Mouse (Mus musculus) hindbrain, embryonic 16.5 days (tissue): ENCODE measurements around the gene Zfp583. TPM values are rescaled to one million over a fixed set of nuclear protein-coding genes. Genes with fewer than 3 reads are reported as not detected.
A peak's percentile ranks its signal among the peaks of the same experiment; 100 is the strongest.
"Not testable (repeated sequence)": the region's sequence is repeated elsewhere in the genome, so short reads cannot be mapped to it uniquely, and the experiment has no call there.

Experiments used
- ATAC-seq: fragments of 200-750 bp; cut with Nextera tagmentation; 2 replicates; pipeline ENCODE4 v1.8.0; 2017; ENCODE audit warnings: moderate TSS enrichment, moderate library complexity
- H3K27ac ChIP-seq: fragments of 300-500 bp; sonication (generic); 2 replicates; pipeline ENCODE4 v1.5.1; 2014; ENCODE audit warnings: low read depth, mild to moderate bottlenecking, control low read depth, low read length, moderate library complexity
- H3K27me3 ChIP-seq: fragments of 300-500 bp; sonication (generic); replicated peaks from 2 replicates; pipeline ENCODE4 v1.6.1; 2014; ENCODE audit warnings: low read length; ENCODE audit not compliant: control insufficient read depth, insufficient read depth
- H3K36me3 ChIP-seq: fragments of 300-500 bp; sonication (generic); 2 replicates; pipeline ENCODE4 v1.6.1; 2014; ENCODE audit warnings: mild to moderate bottlenecking, low read length, moderate library complexity, mixed read lengths; ENCODE audit not compliant: control insufficient read depth, insufficient read depth
- H3K4me1 ChIP-seq: fragments of 300-500 bp; sonication (generic); 2 replicates; pipeline ENCODE4 v1.6.1; 2014; ENCODE audit warnings: low read depth, low read length; ENCODE audit not compliant: control insufficient read depth, insufficient read depth
- H3K4me2 ChIP-seq: fragments of 300-500 bp; sonication (generic); 2 replicates; pipeline ENCODE4 v1.6.1; 2014; ENCODE audit warnings: mild to moderate bottlenecking, low read length, control low read depth, moderate library complexity
- H3K4me3 ChIP-seq: fragments of 300-500 bp; sonication (generic); 2 replicates; pipeline ENCODE4 v1.5.1; 2014; ENCODE audit warnings: mild to moderate bottlenecking, low read length, control low read depth, moderate library complexity
- H3K9ac ChIP-seq: fragments of 300-500 bp; sonication (generic); 2 replicates; pipeline ENCODE4 v1.6.1; 2014; ENCODE audit warnings: low read depth, mild to moderate bottlenecking, control low read depth, low read length, moderate library complexity
- H3K9me3 ChIP-seq: fragments of 300-500 bp; sonication (generic); 2 replicates; pipeline ENCODE4 v1.6.1; 2014; ENCODE audit warnings: mild to moderate bottlenecking, low read length, moderate library complexity; ENCODE audit not compliant: control insufficient read depth
- WGBS: fragments of 180-500 bp; shearing (Covaris S2); extraction: QIAGEN DNeasy Blood & Tissue Kit; methylation state at CpG from one replicate; pipeline ENCODE4 v1.1.7; 2014; 5-methylcytosine and 5-hydroxymethylcytosine counted together
- polyA plus RNA-seq: library from polyadenylated mRNA; unstranded; fragments of >200 nt; fragmentation: Nextera tagmentation; extraction: Ambion mirVana; gene quantifications from 2 replicates; pipeline ENCODE4 v1.2.1, GENCODE M21; 2015

Zfp583 gene
- polyA plus RNA-seq, result 14.7 and 14.8 TPM in 2 replicates

GRCm38 (mm10) chr7:6331233-6331956 lies at the start of gene Zfp583:
TSS of gene Zfp583 (minus strand) at chr7:6331285.
- WGBS, result 5% methylated on average over 31 of the region's 31 CpGs
- peaks cover 2% of the 10 kb centered on the region; the same call in 1 of the 2 replicates for H3K9me3 ChIP-seq
- H3K9ac ChIP-seq, result peak within 1 kb of the TSS; percentile 74
- peak within 1 kb of the TSS; percentile 64 for H3K4me3 ChIP-seq
- H3K36me3 ChIP-seq, result peaks cover 4% of the 10 kb centered on the region; the same call in 1 of the 2 replicates
- H3K27ac ChIP-seq, result peak within 1 kb of the TSS; percentile 95
- no peaks in the 10 kb centered on the region for H3K27me3 ChIP-seq
- peaks cover 10% of the 10 kb centered on the region for H3K4me1 ChIP-seq
- H3K4me2 ChIP-seq, result peak within 1 kb of the TSS; percentile 76
- ATAC-seq, result peak; percentile 96

GRCm38 (mm10) chr7:6378441-6378840 lies 47.4 kb upstream of the Zfp583 start:
- H3K27ac ChIP-seq, result no peak overlapping the region
- no peaks in the 10 kb centered on the region for H3K27me3 ChIP-seq
- no peak overlapping the region for H3K4me3 ChIP-seq
- H3K4me2 ChIP-seq, result no peak overlapping the region
- 89% methylated on average over 8 of the region's 8 CpGs for WGBS
- no peak for ATAC-seq
- H3K4me1 ChIP-seq, result peaks cover 6% of the 10 kb centered on the region
- H3K36me3 ChIP-seq, result peaks cover 7% of the 10 kb centered on the region; the same call in 1 of the 2 replicates
- H3K9me3 ChIP-seq, result no peaks in the 10 kb centered on the region
- no peak overlapping the region for H3K9ac ChIP-seq

GRCm38 (mm10) chr7:6372993-6373392 lies 41.9 kb upstream of the Zfp583 start:
- H3K4me3 ChIP-seq, result no peak overlapping the region
- peaks cover 2% of the 10 kb centered on the region; the same call in 1 of the 2 replicates for H3K36me3 ChIP-seq
- no peaks in the 10 kb centered on the region for H3K27me3 ChIP-seq
- H3K9me3 ChIP-seq, result no peaks in the 10 kb centered on the region
- WGBS, result 92% methylated on average over 3 of the region's 3 CpGs
- H3K4me1 ChIP-seq, result no peaks in the 10 kb centered on the region
- H3K4me2 ChIP-seq, result no peak overlapping the region
- no peak overlapping the region for H3K27ac ChIP-seq
- ATAC-seq, result no peak
- no peak overlapping the region for H3K9ac ChIP-seq

GRCm38 (mm10) chr7:6369460-6369859 lies 38.4 kb upstream of the Zfp583 start:
- ATAC-seq, result no peak
- 77% methylated on average over 3 of the region's 3 CpGs for WGBS
- Histone ChIP-seq H3K27me3 (no peaks in the 10 kb centered on the region), H3K4me1 (no peaks in the 10 kb centered on the region), H3K36me3 (0 out of 2 replicates have a peak, but pooled peaks cover 2% of the 10 kb centered on the region), H3K4me3 (no peak overlapping the region), H3K9me3 (no peaks in the 10 kb centered on the region), H3K27ac (no peak overlapping the region), H3K4me2 (no peak overlapping the region), H3K9ac (no peak overlapping the region)

- H3K4me2 ChIP-seq, H3K27ac ChIP-seq, H3K4me3 ChIP-seq, ATAC-seq, H3K9ac ChIP-seq, H3K9me3 ChIP-seq, H3K4me1 ChIP-seq, H3K36me3 ChIP-seq, H3K27me3 ChIP-seq: not testable (repeated sequence)
- 86% methylated on average over 5 of the region's 5 CpGs for WGBS
These were observed 37.1 kb upstream of the Zfp583 start for GRCm38 (mm10) chr7:6368146-6368545.

GRCm38 (mm10) chr7:6367185-6367584 lies 36.1 kb upstream of the Zfp583 start:
- Histone ChIP-seq H3K27me3 (no peaks in the 10 kb centered on the region), H3K4me1 (peaks cover 6% of the 10 kb centered on the region), H3K4me2 (no peak overlapping the region), H3K4me3 (no peak overlapping the region), H3K27ac (no peak overlapping the region), H3K9me3 (no peaks in the 10 kb centered on the region), H3K9ac (no peak overlapping the region), H3K36me3 (0 out of 2 replicates have a peak, but pooled peaks cover 1% of the 10 kb centered on the region)
- no peak for ATAC-seq
- 97% methylated on average over 5 of the region's 5 CpGs for WGBS

- ATAC-seq, result no peak
- WGBS, result 50% methylated on average over 1 of the region's 1 CpGs
- Histone ChIP-seq H3K4me1 (peaks cover 6% of the 10 kb centered on the region), H3K27ac (no peak overlapping the region), H3K4me2 (no peak overlapping the region), H3K27me3 (no peaks in the 10 kb centered on the region), H3K9me3 (no peaks in the 10 kb centered on the region), H3K9ac (no peak overlapping the region), H3K4me3 (no peak overlapping the region), H3K36me3 (no peaks in the 10 kb centered on the region)
These were observed 33.7 kb upstream of the Zfp583 start for GRCm38 (mm10) chr7:6364761-6365160.

- Histone ChIP-seq H3K36me3 (no peaks in the 10 kb centered on the region), H3K4me1 (peaks cover 6% of the 10 kb centered on the region), H3K9me3 (no peaks in the 10 kb centered on the region), H3K27ac (peak within 1 kb of the TSS; percentile 93), H3K4me2 (peak within 1 kb of the TSS; percentile 81), H3K27me3 (no peaks in the 10 kb centered on the region), H3K9ac (peak within 1 kb of the TSS; percentile 72), H3K4me3 (peak within 1 kb of the TSS; percentile 47)
- 0% methylated on average over 23 of the region's 23 CpGs for WGBS
- ATAC-seq, result peak; percentile 83
These were observed 32.0 kb upstream of the Zfp583 start, which contains the start of gene Zfp78 for GRCm38 (mm10) chr7:6363047-6363488. TSS of gene Zfp78 (plus strand) at chr7:6363280.

GRCm38 (mm10) chr7:6362268-6363046 lies 31.4 kb upstream of the Zfp583 start:
- H3K9me3 ChIP-seq, result no peaks in the 10 kb centered on the region
- H3K36me3 ChIP-seq, result no peaks in the 10 kb centered on the region
- H3K4me3 ChIP-seq, result peak overlapping the region; percentile 47
- H3K9ac ChIP-seq, result peak overlapping the region; percentile 72
- H3K4me1 ChIP-seq, result peaks cover 6% of the 10 kb centered on the region
- ATAC-seq, result peak; percentile 93
- no peaks in the 10 kb centered on the region for H3K27me3 ChIP-seq
- WGBS, result 0% methylated on average over 38 of the region's 38 CpGs
- peak overlapping the region; percentile 93 for H3K27ac ChIP-seq
- H3K4me2 ChIP-seq, result peak overlapping the region; percentile 81
